Mouse (Mus musculus) MEL (cell line): ENCODE measurements around the gene Baiap2. TPM values are rescaled to one million over a fixed set of nuclear protein-coding genes. Genes with fewer than 3 reads are reported as not detected.

ENCODE experiments used
- DNase-seq: peaks from one replicate; pipeline ENCODE4 v3.0.0; 2011; ENCODE audit warnings: low read depth, low spot score
- H3K27ac ChIP-seq: 2 replicates; pipeline ENCODE4 v1.5.1; 2012; ENCODE audit warnings: low read depth, mild to moderate bottlenecking, control low read depth, low read length, moderate library complexity; ENCODE audit not compliant: control insufficient read depth
- H3K27me3 ChIP-seq, 2 experiments: fragments of 150-350 bp in 1 of 2; sonication (generic) in 1 of 2; 2 replicates each; pipeline ENCODE4 v1.6.1; 2012; ENCODE audit warnings: low read length in 2 of 2, mild to moderate bottlenecking in 2 of 2, improper control_type of control experiment in 1 of 2, moderate library complexity in 1 of 2; ENCODE audit not compliant: insufficient read depth in 2 of 2, control insufficient read depth in 1 of 2
- H3K36me3 ChIP-seq, 2 experiments: 2 replicates each; pipeline ENCODE4 v1.6.1; 2012 to 2014; ENCODE audit warnings: low read length in 2 of 2, improper control_type of control experiment in 1 of 2, inconsistent platforms in 1 of 2, mild to moderate bottlenecking in 1 of 2; ENCODE audit not compliant: insufficient read depth in 2 of 2, control insufficient read depth in 1 of 2
- H3K4me1 ChIP-seq, 2 experiments: fragments of 150-350 bp in 1 of 2; sonication (generic) in 1 of 2; 2 replicates each; pipeline ENCODE4 v1.6.1; 2012; ENCODE audit warnings: low read length in 2 of 2, improper control_type of control experiment in 1 of 2, mild to moderate bottlenecking in 1 of 2; ENCODE audit not compliant: insufficient read depth in 2 of 2, control insufficient read depth in 1 of 2
- H3K4me3 ChIP-seq, 2 experiments: fragments of 150-350 bp in 1 of 2; sonication (generic) in 1 of 2; 2 replicates each; pipeline ENCODE4 v1.5.1; 2012; ENCODE audit warnings: low read depth in 2 of 2, low read length in 2 of 2, mild to moderate bottlenecking in 2 of 2, moderate library complexity in 2 of 2, control low read depth in 1 of 2, improper control_type of control experiment in 1 of 2; ENCODE audit not compliant: control insufficient read depth in 1 of 2, insufficient read depth in 1 of 2
- H3K79me2 ChIP-seq: 2 replicates; pipeline ENCODE4 v1.6.1; 2012; ENCODE audit warnings: mild to moderate bottlenecking, low read length, moderate library complexity; ENCODE audit not compliant: control insufficient read depth, poor library complexity, insufficient read depth
- H3K9ac ChIP-seq: 2 replicates; pipeline ENCODE4 v1.6.1; 2012; ENCODE audit warnings: low read depth, mild to moderate bottlenecking, control low read depth, low read length, moderate library complexity; ENCODE audit not compliant: control insufficient read depth, poor library complexity, severe bottlenecking
- H3K9me3 ChIP-seq: fragments of 150-350 bp; sonication (generic); replicated peaks from 2 replicates; pipeline ENCODE4 v1.6.1; 2012; ENCODE audit warnings: mild to moderate bottlenecking, low read length, improper control_type of control experiment, moderate library complexity; ENCODE audit not compliant: insufficient read depth
- CTCF ChIP-seq, 3 experiments: IDR thresholded peaks in 2 of 3; conservative IDR thresholded peaks in 1 of 3; 2 replicates each; pipeline ENCODE4 v1.5.1; 2011 to 2012; ENCODE audit warnings: low read length in 3 of 3, low read depth in 2 of 3, mild to moderate bottlenecking in 2 of 3, improper control_type of control experiment in 1 of 3, inconsistent platforms in 1 of 3, mixed read lengths in 1 of 3, moderate library complexity in 1 of 3; ENCODE audit not compliant: control insufficient read depth in 1 of 3, insufficient read depth in 1 of 3, poor library complexity in 1 of 3, severe bottlenecking in 1 of 3
- EP300 ChIP-seq, 2 experiments: IDR thresholded peaks; 2 replicates each; pipeline ENCODE4 v1.6.1; 2011; ENCODE audit warnings: improper control_type of control experiment in 2 of 2, low read length in 2 of 2, low read depth in 1 of 2, mild to moderate bottlenecking in 1 of 2
- ETS1 ChIP-seq: IDR thresholded peaks from 2 replicates; pipeline ENCODE4 v1.6.1; 2012; ENCODE audit warnings: low read depth, mild to moderate bottlenecking, inconsistent platforms, low read length, improper control_type of control experiment, moderate library complexity
- GABPA ChIP-seq: IDR thresholded peaks from 2 replicates; pipeline ENCODE4 v1.6.1; 2012; ENCODE audit warnings: low read depth, mild to moderate bottlenecking, inconsistent platforms, low read length, improper control_type of control experiment, moderate library complexity
- HCFC1 ChIP-seq: IDR thresholded peaks from 2 replicates; pipeline ENCODE4 v1.6.1; 2012; ENCODE audit warnings: low read depth, mild to moderate bottlenecking, inconsistent platforms, low read length, improper control_type of control experiment, moderate library complexity
- KAT2A ChIP-seq: conservative IDR thresholded peaks from 2 replicates; pipeline ENCODE4 v1.6.1; 2012; ENCODE audit warnings: low read depth, low read length, improper control_type of control experiment, inconsistent platforms
- MAZ ChIP-seq: IDR thresholded peaks from 2 replicates; pipeline ENCODE4 v1.6.1; 2012; ENCODE audit warnings: low read depth, mild to moderate bottlenecking, inconsistent platforms, low read length, improper control_type of control experiment
- MXI1 ChIP-seq: IDR thresholded peaks from 2 replicates; pipeline ENCODE4 v1.6.1; 2011; ENCODE audit warnings: mild to moderate bottlenecking, low read depth, low read length, improper control_type of control experiment
- MYB ChIP-seq: IDR thresholded peaks from 2 replicates; pipeline ENCODE4 v1.6.1; 2011; ENCODE audit warnings: mild to moderate bottlenecking, low read depth, low read length, improper control_type of control experiment
- POLR2AphosphoS5 ChIP-seq: IDR thresholded peaks from 2 replicates; pipeline ENCODE4 v1.6.1; 2012; ENCODE audit warnings: low read depth, borderline replicate concordance, mild to moderate bottlenecking, inconsistent platforms, low read length, moderate library complexity, mixed read lengths
- RAD21 ChIP-seq: IDR thresholded peaks from 2 replicates; pipeline ENCODE4 v1.6.1; 2011; ENCODE audit warnings: mild to moderate bottlenecking, low read depth, low read length, improper control_type of control experiment
- SIN3A ChIP-seq: IDR thresholded peaks from 2 replicates; pipeline ENCODE4 v1.6.1; 2012; ENCODE audit warnings: low read length, improper control_type of control experiment, inconsistent platforms
- SMC3 ChIP-seq: IDR thresholded peaks from 2 replicates; pipeline ENCODE4 v1.6.1; 2011; ENCODE audit warnings: low read depth, low read length, improper control_type of control experiment
- TAL1 ChIP-seq: IDR thresholded peaks from 2 replicates; pipeline ENCODE4 v1.6.1; 2012; ENCODE audit warnings: mild to moderate bottlenecking, inconsistent platforms, low read length, moderate library complexity, mixed read lengths
- UBTF ChIP-seq: IDR thresholded peaks from 2 replicates; pipeline ENCODE4 v1.6.1; 2012; ENCODE audit warnings: low read depth, mild to moderate bottlenecking, inconsistent platforms, low read length, improper control_type of control experiment, moderate library complexity, borderline replicate concordance; ENCODE audit not compliant: insufficient read depth
- USF2 ChIP-seq, 2 experiments: IDR thresholded peaks; 2 replicates each; pipeline ENCODE4 v1.6.1; 2011 to 2012; ENCODE audit warnings: improper control_type of control experiment in 2 of 2, low read length in 2 of 2, borderline replicate concordance in 1 of 2, inconsistent platforms in 1 of 2, low read depth in 1 of 2, mild to moderate bottlenecking in 1 of 2; ENCODE audit not compliant: insufficient read depth in 1 of 2
- ZC3H11A ChIP-seq: IDR thresholded peaks from 2 replicates; pipeline ENCODE4 v1.6.1; 2012; ENCODE audit warnings: low read depth, mild to moderate bottlenecking, inconsistent platforms, low read length, improper control_type of control experiment
- ZKSCAN1 ChIP-seq: IDR thresholded peaks from 2 replicates; pipeline ENCODE4 v1.6.1; 2012; ENCODE audit warnings: low read depth, mild to moderate bottlenecking, inconsistent platforms, low read length, improper control_type of control experiment, moderate library complexity
- polyA plus RNA-seq, 2 experiments: library from polyadenylated mRNA; stranded (reverse) in 1 of 2; unstranded in 1 of 2; fragments of >175 nt in 1 of 2; fragments of >200 nt in 1 of 2; gene quantifications; 2 replicates each; pipeline versions ENCODE4 v1.2.1 to v1.2.4; 2012; ENCODE audit warnings: low replicate concordance in 2 of 2, low read depth in 1 of 2; ENCODE audit not compliant: insufficient read length in 2 of 2, insufficient read depth in 1 of 2, missing spikeins in 1 of 2
- total RNA-seq: library from RNA; depleted of rRNA; stranded (reverse); fragments of 300-350 nt; gene quantifications from 2 replicates; pipeline ENCODE4 v1.2.3, GENCODE M21; 2012

Gene Baiap2
- total and polyA plus RNA-seq, 3 experiments: 27.5 to 31.3 TPM; not detected in 1

DNA sequence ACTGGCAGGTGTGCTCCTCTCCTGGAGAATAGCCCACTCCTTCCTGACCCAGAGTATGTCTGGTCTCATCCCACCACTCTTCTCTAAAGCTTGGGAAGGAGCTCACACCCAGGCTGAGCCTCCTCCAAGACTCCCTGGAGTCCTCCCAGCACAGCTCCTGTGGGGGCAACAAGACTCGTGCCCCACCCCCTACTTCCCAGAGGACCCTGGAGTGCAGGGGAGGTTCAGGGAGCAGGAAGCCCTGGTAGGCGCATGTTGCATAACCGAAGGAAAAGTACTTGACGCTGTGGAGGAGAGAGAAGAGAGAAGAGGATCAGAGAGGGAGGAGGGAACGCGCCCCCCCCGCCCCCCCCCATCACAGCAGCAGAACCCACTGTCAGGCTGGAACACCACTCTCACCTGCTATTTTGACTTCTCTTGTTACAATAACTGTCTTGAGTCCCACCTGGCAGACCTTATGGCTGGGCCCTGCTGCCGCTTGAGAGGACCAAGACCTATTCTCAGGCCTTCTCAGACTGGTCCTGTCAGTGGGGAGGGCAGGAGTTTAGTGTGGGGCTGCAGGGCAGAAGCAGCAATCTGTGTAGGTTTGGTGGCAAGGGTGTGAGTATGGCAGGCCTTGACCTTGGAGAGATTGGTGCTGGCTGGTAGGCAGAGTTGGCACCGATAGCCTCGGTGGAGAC lies 48.2 kb downstream of the Baiap2 start:
- DNase-seq: no peak
- TF ChIP-seq KAT2A: no peak
- TF ChIP-seq MAZ: 0 out of 2 replicates have a peak, but pooled peaks have one; percentile 17
- no peak for TF ChIP-seq USF2 (IDR thresholded peaks at IDR 0.05; ENCODE audit: borderline replicate concordance in 1 of 2, insufficient read depth in 1 of 2, low read depth in 1 of 2, low read length in 2 of 2)
- TF ChIP-seq SMC3: no peak
- no peak for TF ChIP-seq RAD21
- TF ChIP-seq, all 39 proteins: peak for 1
- H3K36me3 ChIP-seq: no peaks in the 10 kb centered on the region
- H3K4me1 ChIP-seq: peaks cover 0 to 3% of the 10 kb centered on the region in 2 experiments; a peak in 1 of 4 replicates
- no peaks in the 10 kb centered on the region for H3K9me3 ChIP-seq
- no peaks in the 10 kb centered on the region for H3K27me3 ChIP-seq
- H3K9ac ChIP-seq: no peak overlapping the region
- H3K27ac ChIP-seq: no peak overlapping the region
- no peak overlapping the region for H3K4me3 ChIP-seq
- no peaks in the 10 kb centered on the region for H3K79me2 ChIP-seq

DNA sequence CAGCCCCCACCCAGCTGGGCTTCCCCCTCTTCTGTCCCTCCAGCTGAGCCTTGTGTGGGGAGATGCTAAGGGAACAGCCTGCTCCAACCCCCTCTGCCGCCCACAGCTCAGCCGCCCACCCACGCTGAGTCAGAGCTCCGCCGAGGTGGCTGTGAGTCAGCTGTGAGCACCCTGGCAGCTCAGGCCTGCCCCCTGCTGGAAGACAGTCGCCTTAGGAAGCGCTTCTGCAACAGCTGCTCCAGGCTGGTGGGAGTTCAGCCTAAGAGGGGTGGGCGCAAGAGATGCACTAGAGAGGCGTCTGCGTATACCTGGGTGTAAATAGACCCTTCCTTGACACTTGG lies 48.7 kb downstream of the Baiap2 start:
- Histone ChIP-seq H3K27me3 (no peaks in the 10 kb centered on the region), H3K9me3 (no peaks in the 10 kb centered on the region), H3K79me2 (no peaks in the 10 kb centered on the region), H3K4me1 (peaks cover 0 to 3% of the 10 kb centered on the region in 2 experiments; a peak in 1 of 4 replicates), H3K9ac (no peak overlapping the region), H3K4me3 (no peak overlapping the region), H3K36me3 (no peaks in the 10 kb centered on the region), H3K27ac (no peak overlapping the region)
- no peak for TF ChIP-seq EP300 (IDR thresholded peaks at IDR 0.05; ENCODE audit: low read depth in 1 of 2, low read length in 2 of 2)
- TF ChIP-seq MXI1: no peak
- no peak for TF ChIP-seq GABPA
- no peak for TF ChIP-seq MYB
- TF ChIP-seq RAD21: peak; percentile 93
- TF ChIP-seq CTCF (IDR thresholded peaks at IDR 0.05 in 2 of 3, conservative IDR thresholded peaks at IDR 0.05 in 1 of 3; ENCODE audit: control insufficient read depth in 1 of 3, insufficient read depth in 1 of 3, low read depth in 2 of 3, low read length in 3 of 3, poor library complexity in 1 of 3, severe bottlenecking in 1 of 3): peak; percentile 84 to 99 (median 99)
- 0 out of 2 replicates have a peak, but pooled peaks have one; percentile 60 for TF ChIP-seq ETS1
- no peak for TF ChIP-seq POLR2AphosphoS5
- TF ChIP-seq ZKSCAN1: no peak
- TF ChIP-seq SIN3A: peak; percentile 57; the same call in 1 of the 2 replicates
- TF ChIP-seq ZC3H11A: peak; percentile 96
- TF ChIP-seq MAZ: peak; percentile 42; the same call in 1 of the 2 replicates
- no peak for TF ChIP-seq HCFC1
- TF ChIP-seq SMC3: peak; percentile 98
- TF ChIP-seq TAL1: no peak
- TF ChIP-seq UBTF: no peak
- DNase-seq: peak; percentile 90
